Comparison of ENCODE assay signal across 16 mouse cellular contexts in the genomic region with DNA sequence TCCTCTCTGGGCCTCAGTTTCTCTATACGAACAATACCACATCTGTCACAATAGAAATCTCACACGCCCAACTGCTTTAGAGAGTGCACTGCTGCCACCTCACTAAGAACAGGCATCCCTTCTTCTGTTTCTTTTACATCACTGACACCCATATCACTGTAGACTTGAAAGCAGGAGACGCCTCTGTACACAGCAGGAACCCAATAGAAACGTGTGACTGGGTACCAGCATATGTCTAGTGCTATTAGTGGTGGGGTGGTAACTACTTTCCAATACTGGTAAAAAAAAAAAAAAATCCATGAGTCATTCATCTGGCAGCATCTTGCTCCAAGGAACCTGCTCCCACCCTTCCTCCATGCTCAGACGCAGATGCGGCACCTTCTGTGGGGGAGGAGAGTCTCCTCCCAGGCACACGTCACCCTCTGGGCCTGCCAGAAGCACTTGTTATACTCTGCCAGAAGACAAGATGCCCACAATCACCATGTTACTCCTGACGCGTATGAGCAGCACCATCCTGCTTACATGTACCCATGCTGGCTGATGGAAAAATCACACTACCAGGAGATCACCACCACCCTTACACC.
DNase-seq lines count a peak whose midpoint lies in the region; ATAC-seq lines count a peak whose summit lies in the region.
"Had no signal": no experiment of that assay in that cellular context is flagged by ENCODE, and none has a peak within 500 bp of the region (broad histone marks: within the 10 kb centered on the region; RNA-seq: fewer than 3 reads in every experiment).

No protein-coding gene starts in this region.

- peak; percentile 48 to 53 for DNase-seq in layer of hippocampus, adult 8-10 months (ENCODE audit: low spot score in 2 of 2)
- no peak for DNase-seq in layer of hippocampus, postnatal 10 days (ENCODE audit: low spot score in 2 of 2)
- DNase-seq in left cerebral cortex, postnatal 25 days (ENCODE audit: low spot score in 2 of 2), result peak; percentile 45 to 87
- peak; percentile 87 for DNase-seq in telencephalon, adult 2 months (ENCODE audit: low read depth, low spot score)
- DNase-seq in cerebellum, postnatal 25 days, result no peak
- no peak for DNase-seq in urinary bladder, adult 2 months (ENCODE audit: low spot score)
- DNase-seq: B cell, adult 2 months; gastrocnemius, adult 2 months; liver; liver, postnatal 0 days; lung, postnatal 4 days; spleen, adult 18-20 months; thymus, postnatal 4 days had no signal

- ATAC-seq in frontal cortex, adult (ENCODE audit: low TSS enrichment), result peak; percentile 98
- ATAC-seq: forebrain, embryonic 13.5 days; intestine, postnatal 0 days; liver, postnatal 0 days had no signal

- intact Hi-C loops in left cerebral cortex, postnatal 25 days (cut with DNase I), result no loop called here

Comparison
In these comparisons a context has a peak if more than half of its experiments do, and no peak if none do; other contexts are left out.
1. DNase-seq: peak in layer of hippocampus, adult 8-10 months (2 of 2), left cerebral cortex, postnatal 25 days (2 of 2) and telencephalon, adult 2 months (single experiment); none in layer of hippocampus, postnatal 10 days (0 of 2), cerebellum, postnatal 25 days (0 of 2) and urinary bladder, adult 2 months (single experiment).